Mouse (Mus musculus): Measurements from ENCODE around the gene Phb. TPM values are rescaled to one million over a fixed set of nuclear protein-coding genes. Genes with fewer than 3 reads are reported as not detected.

Gene Phb
- polyA plus RNA-seq, 1 experiment: 241 TPM

DNA sequence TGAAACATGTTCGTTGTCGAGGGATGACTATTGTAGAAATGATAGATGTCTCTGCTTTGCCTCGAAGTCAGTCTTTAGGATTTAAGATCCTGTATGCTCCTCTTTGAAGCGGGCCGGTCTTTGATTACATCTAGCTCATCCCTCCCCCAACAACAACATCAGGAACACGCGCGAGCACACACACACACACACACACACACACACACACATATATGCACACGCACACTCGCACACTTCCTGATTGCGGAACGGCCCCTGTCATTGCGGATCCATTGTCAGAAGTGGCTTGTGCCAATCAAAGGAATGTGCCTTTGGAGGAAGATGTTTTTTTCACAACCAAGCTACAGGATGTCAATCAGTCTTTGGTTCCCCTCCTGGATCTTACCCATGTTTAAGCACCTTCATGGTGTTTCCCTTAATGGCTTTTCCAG is 47.1 kb downstream of the Phb start:
- TF ChIP-seq POLR2A (IDR thresholded peaks at IDR 0.05; ENCODE audit: borderline replicate concordance, insufficient read depth, low read length): no peak
- TF ChIP-seq CTCF (IDR thresholded peaks at IDR 0.05; ENCODE audit: borderline replicate concordance, insufficient read depth, low read depth, low read length): no peak
- no peak for DNase-seq
- no peaks in the 10 kb centered on the region for H3K27me3 ChIP-seq (ENCODE audit: control insufficient read depth, insufficient read depth, low read length)
- peak overlapping the region; percentile 73 for H3K27ac ChIP-seq (ENCODE audit: insufficient read depth, low read length)
- under 1% methylated on average over 13 of the region's 13 CpGs for WGBS
- H3K4me3 ChIP-seq (replicated peaks; ENCODE audit: insufficient read depth, low read depth, low read length): peak overlapping the region; percentile 99
- H3K4me1 ChIP-seq (ENCODE audit: control insufficient read depth, insufficient read depth, low read length): 0 out of 2 replicates have a peak, but pooled peaks cover 4% of the 10 kb centered on the region

DNA sequence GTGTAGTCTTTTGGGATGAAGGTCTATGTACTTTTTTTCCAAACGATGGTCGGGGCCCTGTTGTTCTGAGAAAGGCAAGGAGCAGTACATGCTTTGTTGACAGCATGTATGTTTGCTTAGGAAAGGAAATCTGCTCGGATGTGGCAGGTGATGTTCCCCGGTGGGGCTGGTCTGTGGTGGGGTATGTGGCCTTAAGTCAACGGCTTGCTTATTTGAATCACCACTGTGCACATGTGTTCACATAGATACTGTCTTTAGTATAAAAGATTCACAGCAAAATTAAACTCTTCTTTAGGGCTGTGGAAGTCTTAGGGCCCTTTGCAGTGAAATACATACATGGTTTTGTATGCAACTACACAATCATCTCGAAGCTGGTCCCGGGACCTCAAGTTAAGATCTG is 47.7 kb downstream of the Phb start:
- H3K4me1 ChIP-seq (ENCODE audit: control insufficient read depth, insufficient read depth, low read length): peaks cover 4% of the 10 kb centered on the region; the same call in 1 of the 2 replicates
- TF ChIP-seq CTCF (IDR thresholded peaks at IDR 0.05; ENCODE audit: borderline replicate concordance, insufficient read depth, low read depth, low read length) (no peak), POLR2A (IDR thresholded peaks at IDR 0.05; ENCODE audit: borderline replicate concordance, insufficient read depth, low read length) (no peak)
- peak in 1 of 2 experiments; percentile 18 for DNase-seq
- no peaks in the 10 kb centered on the region for H3K27me3 ChIP-seq (ENCODE audit: control insufficient read depth, insufficient read depth, low read length)
- H3K4me3 ChIP-seq (replicated peaks; ENCODE audit: insufficient read depth, low read depth, low read length): peak overlapping the region; percentile 99
- WGBS: 20% methylated on average over 7 of the region's 7 CpGs
- 0 out of 2 replicates have a peak overlapping the region, but pooled peaks have one; percentile 6 for H3K27ac ChIP-seq (ENCODE audit: insufficient read depth, low read length)

DNA sequence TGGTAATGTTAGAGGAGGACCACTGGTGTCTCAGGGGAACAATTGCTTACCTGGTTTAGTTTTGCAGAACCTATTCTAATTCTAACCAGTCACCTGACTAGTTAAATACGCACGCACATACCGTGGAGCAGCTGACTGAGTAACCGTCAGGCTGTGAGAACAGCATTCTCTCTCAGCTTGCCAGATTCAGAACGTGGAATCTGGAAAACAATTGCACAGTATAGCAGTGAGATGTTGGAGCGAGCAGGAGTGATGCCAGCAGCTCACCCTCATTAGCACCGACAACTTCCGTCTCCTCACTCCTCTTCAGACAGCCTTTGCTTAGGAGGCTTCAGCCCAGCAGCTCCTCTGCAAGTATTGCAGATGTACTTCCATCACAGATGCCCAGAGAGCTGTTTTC is 49.4 kb downstream of the Phb start:
- peak in 1 of 2 experiments; percentile 26 for DNase-seq
- no peak overlapping the region for H3K27ac ChIP-seq (ENCODE audit: insufficient read depth, low read length)
- no peaks in the 10 kb centered on the region for H3K27me3 ChIP-seq (ENCODE audit: control insufficient read depth, insufficient read depth, low read length)
- no peak for TF ChIP-seq CTCF (IDR thresholded peaks at IDR 0.05; ENCODE audit: borderline replicate concordance, insufficient read depth, low read depth, low read length)
- TF ChIP-seq POLR2A (IDR thresholded peaks at IDR 0.05; ENCODE audit: borderline replicate concordance, insufficient read depth, low read length): no peak
- WGBS: 8% methylated on average over 8 of the region's 8 CpGs
- no peak overlapping the region for H3K4me3 ChIP-seq (replicated peaks; ENCODE audit: insufficient read depth, low read depth, low read length)
- peaks cover 4% of the 10 kb centered on the region; the same call in 1 of the 2 replicates for H3K4me1 ChIP-seq (ENCODE audit: control insufficient read depth, insufficient read depth, low read length)

DNA sequence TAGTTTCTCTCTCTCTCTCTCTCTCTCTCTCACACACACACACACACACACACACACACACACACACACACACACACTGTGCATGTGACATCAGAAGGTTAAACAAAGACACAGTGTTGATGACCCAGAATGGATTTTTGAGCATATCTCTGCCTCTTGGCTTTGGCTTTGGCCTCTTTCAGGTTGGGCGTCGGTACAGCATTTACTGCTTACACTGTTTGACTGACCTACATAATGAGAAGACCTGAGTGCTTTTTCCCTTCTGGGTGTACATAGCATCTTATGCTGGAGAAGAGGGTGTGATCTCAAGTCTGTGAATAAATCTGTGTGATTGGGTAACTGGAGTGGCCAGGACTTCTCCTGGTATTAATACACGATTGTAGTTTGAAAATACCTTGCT is 52.6 kb downstream of the Phb start:
- Histone ChIP-seq H3K4me3 (replicated peaks; ENCODE audit: insufficient read depth, low read depth, low read length) (no peak overlapping the region), H3K27ac (ENCODE audit: insufficient read depth, low read length) (no peak overlapping the region), H3K4me1 (ENCODE audit: control insufficient read depth, insufficient read depth, low read length) (peaks cover 4% of the 10 kb centered on the region; the same call in 1 of the 2 replicates), H3K27me3 (ENCODE audit: control insufficient read depth, insufficient read depth, low read length) (no peaks in the 10 kb centered on the region)
- DNase-seq: peak; percentile 47 to 70
- 17% methylated on average over 3 of the region's 3 CpGs for WGBS
- TF ChIP-seq CTCF (IDR thresholded peaks at IDR 0.05; ENCODE audit: borderline replicate concordance, insufficient read depth, low read depth, low read length): no peak

DNA sequence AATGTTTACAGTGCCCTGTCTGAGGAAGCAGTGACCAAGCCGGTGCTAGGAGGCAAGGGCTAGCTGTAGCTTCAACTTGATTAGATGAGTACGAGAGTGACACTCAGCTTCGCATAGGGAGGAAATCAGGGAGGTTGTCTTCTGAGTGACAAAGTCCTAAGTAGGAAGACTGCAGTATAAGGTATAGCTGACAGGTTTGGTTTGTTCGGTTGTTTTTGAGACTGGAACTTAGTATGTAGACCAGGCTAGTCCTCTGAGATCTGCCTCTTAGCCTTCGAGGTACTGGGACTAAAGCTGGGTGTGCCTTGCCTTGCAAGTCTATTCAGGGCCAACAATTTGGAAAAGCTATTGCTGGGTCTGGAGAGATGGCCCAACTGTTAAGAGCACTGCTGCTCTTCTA is 56.5 kb downstream of the Phb start, which contains the start of gene B130006D01Rik:
Gene B130006D01Rik (plus strand): TSS at position 301 of the 400 bp plus-strand sequence.
- DNase-seq: no peak
- no peak for TF ChIP-seq CTCF (IDR thresholded peaks at IDR 0.05; ENCODE audit: borderline replicate concordance, insufficient read depth, low read depth, low read length)
- no peak for TF ChIP-seq POLR2A (IDR thresholded peaks at IDR 0.05; ENCODE audit: borderline replicate concordance, insufficient read depth, low read length)
- 89% methylated on average over 5 of the region's 5 CpGs for WGBS
- Histone ChIP-seq H3K4me3 (replicated peaks; ENCODE audit: insufficient read depth, low read depth, low read length) (no peak within 1 kb of the TSS), H3K27ac (ENCODE audit: insufficient read depth, low read length) (no peak within 1 kb of the TSS), H3K27me3 (ENCODE audit: control insufficient read depth, insufficient read depth, low read length) (no peaks in the 10 kb centered on the region), H3K4me1 (ENCODE audit: control insufficient read depth, insufficient read depth, low read length) (no peaks in the 10 kb centered on the region; the same call in none of the 2 replicates)

DNA sequence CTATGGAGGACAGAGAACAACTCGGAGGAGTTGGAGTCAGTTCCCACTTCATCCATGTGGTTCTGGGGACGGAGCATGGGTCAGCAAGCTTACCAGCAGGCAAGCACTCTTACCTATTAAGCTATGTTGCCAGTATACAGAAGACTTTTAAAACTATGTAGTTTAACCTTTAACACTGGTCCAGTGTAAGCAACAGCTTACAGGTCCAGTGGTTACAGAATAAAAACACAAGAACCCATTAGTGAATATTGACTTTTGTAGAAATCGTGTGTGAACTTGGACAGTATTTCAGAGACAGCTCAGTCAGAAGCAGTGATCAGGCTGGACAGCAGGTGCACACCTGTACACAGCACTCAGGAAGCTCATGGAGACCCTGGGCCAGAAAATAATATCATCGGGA is 57.7 kb downstream of the Phb start:
- no peak overlapping the region for H3K27ac ChIP-seq (ENCODE audit: insufficient read depth, low read length)
- no peak for DNase-seq
- no peaks in the 10 kb centered on the region; the same call in none of the 2 replicates for H3K4me1 ChIP-seq (ENCODE audit: control insufficient read depth, insufficient read depth, low read length)
- TF ChIP-seq CTCF (IDR thresholded peaks at IDR 0.05; ENCODE audit: borderline replicate concordance, insufficient read depth, low read depth, low read length) (no peak), POLR2A (IDR thresholded peaks at IDR 0.05; ENCODE audit: borderline replicate concordance, insufficient read depth, low read length) (no peak)
- H3K4me3 ChIP-seq (replicated peaks; ENCODE audit: insufficient read depth, low read depth, low read length): no peak overlapping the region
- 84% methylated on average over 4 of the region's 4 CpGs for WGBS
- no peaks in the 10 kb centered on the region for H3K27me3 ChIP-seq (ENCODE audit: control insufficient read depth, insufficient read depth, low read length)

DNA sequence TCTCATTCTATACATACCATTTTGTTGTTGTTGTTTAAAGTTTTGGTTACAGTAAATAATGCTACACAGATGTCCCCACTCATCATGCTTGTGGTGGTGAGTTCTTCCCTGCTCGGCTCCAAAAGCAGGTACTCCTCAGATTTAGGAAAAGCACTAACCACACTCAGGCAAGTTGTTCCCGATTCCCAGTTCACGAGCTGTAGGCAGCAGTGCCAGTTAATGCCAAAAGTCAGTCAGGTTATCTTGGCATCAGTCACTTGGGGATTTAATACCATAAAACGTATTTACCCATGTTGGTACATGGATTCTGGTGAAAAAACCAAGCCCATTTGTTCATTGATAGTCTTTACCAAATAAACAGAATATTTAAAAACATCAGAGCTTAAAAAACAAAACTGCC is 59.4 kb downstream of the Phb start:
- 21% methylated on average over 4 of the region's 4 CpGs for WGBS
- no peak overlapping the region for H3K27ac ChIP-seq (ENCODE audit: insufficient read depth, low read length)

DNA sequence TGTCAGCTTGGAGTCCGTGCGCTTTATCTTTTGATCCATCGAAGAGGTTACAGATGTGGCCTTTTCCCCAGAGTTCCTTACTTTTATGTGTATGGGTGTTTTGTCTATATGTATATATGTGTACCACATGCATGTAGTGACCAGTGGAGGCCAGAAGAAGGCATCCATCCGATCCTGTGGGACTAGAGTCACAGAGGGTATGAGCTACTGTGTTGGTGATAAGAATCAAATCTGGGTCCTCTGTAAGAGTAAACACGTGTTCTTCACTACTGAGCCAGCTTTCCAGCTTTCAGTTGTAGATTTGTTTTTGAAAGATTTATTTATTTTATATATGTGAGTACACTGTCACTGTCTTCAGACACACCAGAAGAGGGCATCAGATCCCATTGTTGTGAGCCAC is 61.2 kb downstream of the Phb start:
- TF ChIP-seq CTCF (IDR thresholded peaks at IDR 0.05; ENCODE audit: borderline replicate concordance, insufficient read depth, low read depth, low read length): no peak
- no peak for TF ChIP-seq POLR2A (IDR thresholded peaks at IDR 0.05; ENCODE audit: borderline replicate concordance, insufficient read depth, low read length)
- Histone ChIP-seq H3K4me1 (ENCODE audit: control insufficient read depth, insufficient read depth, low read length) (no peaks in the 10 kb centered on the region; the same call in 1 of the 2 replicates), H3K27ac (ENCODE audit: insufficient read depth, low read length) (no peak overlapping the region), H3K27me3 (ENCODE audit: control insufficient read depth, insufficient read depth, low read length) (no peaks in the 10 kb centered on the region), H3K4me3 (replicated peaks; ENCODE audit: insufficient read depth, low read depth, low read length) (no peak overlapping the region)
- WGBS: 96% methylated on average over 5 of the region's 5 CpGs
- DNase-seq: no peak

More for the DNA sequence above, 59.4 kb downstream of the Phb start:
- no peaks in the 10 kb centered on the region for H3K27me3 ChIP-seq (ENCODE audit: control insufficient read depth, insufficient read depth, low read length)
- no peak overlapping the region for H3K4me3 ChIP-seq (replicated peaks; ENCODE audit: insufficient read depth, low read depth, low read length)
- no peaks in the 10 kb centered on the region; the same call in 1 of the 2 replicates for H3K4me1 ChIP-seq (ENCODE audit: control insufficient read depth, insufficient read depth, low read length)
- DNase-seq: no peak
- TF ChIP-seq POLR2A (IDR thresholded peaks at IDR 0.05; ENCODE audit: borderline replicate concordance, insufficient read depth, low read length) (no peak), CTCF (IDR thresholded peaks at IDR 0.05; ENCODE audit: borderline replicate concordance, insufficient read depth, low read depth, low read length) (no peak)
